Comparison of ENCODE assay signal across 9 mouse cellular contexts in the genomic region with DNA sequence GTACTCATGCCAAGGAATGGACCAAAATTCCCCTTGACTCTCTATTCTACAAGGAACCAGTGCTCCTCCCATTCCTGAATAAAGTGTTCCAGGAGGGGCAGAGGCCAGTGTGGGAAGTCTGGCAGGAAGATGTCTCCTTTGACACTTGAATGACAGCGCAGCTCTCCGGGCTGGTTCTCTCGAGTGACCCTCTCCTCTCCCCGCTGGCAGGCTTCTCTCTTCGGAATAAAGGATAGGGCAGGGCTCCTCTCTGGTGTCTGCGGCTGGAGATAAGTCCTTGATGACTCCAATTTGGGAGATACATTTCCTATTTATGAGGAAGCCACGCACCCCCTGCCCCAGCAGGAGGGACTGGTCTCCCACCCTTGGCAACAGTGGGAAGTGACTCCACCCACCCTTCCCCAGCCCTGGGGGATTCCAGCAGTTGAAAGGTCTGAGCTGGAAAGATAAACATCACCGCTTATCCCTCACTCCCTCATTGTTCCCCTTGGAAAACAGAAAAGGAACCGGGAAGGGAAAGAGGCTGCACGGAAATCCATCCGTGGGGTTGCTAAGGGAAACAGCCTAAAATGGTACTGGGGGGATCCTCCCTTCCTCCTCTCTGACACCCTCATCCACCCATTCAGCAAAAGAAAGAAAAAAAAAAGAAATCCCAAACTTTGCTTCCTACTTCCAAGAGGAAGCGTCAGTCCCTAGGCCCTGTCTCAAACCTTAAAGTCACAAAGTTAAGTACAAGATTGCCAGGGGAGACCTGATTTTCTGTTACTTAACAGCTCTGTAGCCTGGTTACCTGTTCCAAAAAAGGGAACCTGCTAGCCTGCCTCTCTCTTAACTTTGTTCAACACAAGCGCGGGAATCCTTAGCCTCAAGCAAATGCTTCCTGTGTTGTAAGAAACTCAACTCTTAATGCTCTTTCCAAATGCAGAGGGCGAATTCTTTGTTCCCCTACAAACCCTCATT. TPM values are rescaled to one million over a fixed set of nuclear protein-coding genes. Genes with fewer than 3 reads are reported as not detected.
DNase-seq lines count a peak whose midpoint lies in the region; ATAC-seq lines count a peak whose summit lies in the region.
"Had no signal": no experiment of that assay in that cellular context is flagged by ENCODE, and none has a peak within 500 bp of the region (broad histone marks: within the 10 kb centered on the region; RNA-seq: fewer than 3 reads in every experiment).

No protein-coding gene starts in this region.

- no peak overlapping the region for H3K9ac ChIP-seq in hindbrain, embryonic 16.5 days (ENCODE audit: low read depth, low read length)
- 0 out of 2 replicates have a peak overlapping the region, but pooled peaks have one; percentile 5 for H3K9ac ChIP-seq in embryonic facial prominence, embryonic 11.5 days (replicated peaks; ENCODE audit: low read length)
- H3K9ac ChIP-seq in midbrain, embryonic 15.5 days, result no peak overlapping the region

- no peaks in the 10 kb centered on the region for H3K9me3 ChIP-seq in hindbrain, embryonic 10.5 days
- no peaks in the 10 kb centered on the region for H3K9me3 ChIP-seq in hindbrain, embryonic 16.5 days (ENCODE audit: control insufficient read depth, low read length)
- no peaks in the 10 kb centered on the region for H3K9me3 ChIP-seq in embryonic facial prominence, embryonic 11.5 days (replicated peaks; ENCODE audit: control insufficient read depth, low read length)
- H3K9me3 ChIP-seq in midbrain, embryonic 15.5 days, result no peaks in the 10 kb centered on the region

- H3K27me3 ChIP-seq in hindbrain, embryonic 10.5 days (ENCODE audit: insufficient read depth, poor library complexity, severe bottlenecking), result no peaks in the 10 kb centered on the region
- H3K27me3 ChIP-seq in hindbrain, embryonic 16.5 days (replicated peaks; ENCODE audit: control insufficient read depth, insufficient read depth, low read length), result no peaks in the 10 kb centered on the region
- H3K27me3 ChIP-seq in embryonic facial prominence, embryonic 11.5 days (ENCODE audit: control insufficient read depth, insufficient read depth, low read length), result no peaks in the 10 kb centered on the region
- H3K27me3 ChIP-seq in midbrain, embryonic 15.5 days (replicated peaks), result no peaks in the 10 kb centered on the region

- H3K4me2 ChIP-seq in hindbrain, embryonic 16.5 days (ENCODE audit: low read length), result no peak overlapping the region; the same call in 1 of the 2 replicates
- no peak overlapping the region for H3K4me2 ChIP-seq in embryonic facial prominence, embryonic 11.5 days (ENCODE audit: low read depth, low read length)
- H3K4me2 ChIP-seq in midbrain, embryonic 15.5 days, result peak overlapping the region; percentile 1; the same call in 1 of the 2 replicates

- peak overlapping the region; percentile 32 for H3K4me3 ChIP-seq in hindbrain, embryonic 10.5 days
- H3K4me3 ChIP-seq in hindbrain, embryonic 16.5 days (ENCODE audit: low read length), result no peak overlapping the region
- no peak overlapping the region for H3K4me3 ChIP-seq in embryonic facial prominence, embryonic 11.5 days (ENCODE audit: low read depth, low read length)
- no peak overlapping the region for H3K4me3 ChIP-seq in midbrain, embryonic 15.5 days

- peak; percentile 41 for DNase-seq in hindbrain, embryonic 10.5 days (ENCODE audit: low spot score)
- DNase-seq in embryonic facial prominence, embryonic 11.5 days (ENCODE audit: low spot score), result peak; percentile 41
- DNase-seq in heart, postnatal 4 days, result peak; percentile 63
- DNase-seq in liver, result peak; percentile 15
- no peak for DNase-seq in T-cell, adult 2 months (ENCODE audit: low spot score)
- DNase-seq in urinary bladder, postnatal 4 days (ENCODE audit: low spot score in 2 of 2), result no peak

- no peaks in the 10 kb centered on the region for H3K36me3 ChIP-seq in hindbrain, embryonic 10.5 days
- no peaks in the 10 kb centered on the region for H3K36me3 ChIP-seq in hindbrain, embryonic 16.5 days (ENCODE audit: control insufficient read depth, insufficient read depth, low read length)
- H3K36me3 ChIP-seq in embryonic facial prominence, embryonic 11.5 days (replicated peaks; ENCODE audit: control insufficient read depth, insufficient read depth, low read depth, low read length), result no peaks in the 10 kb centered on the region
- no peaks in the 10 kb centered on the region for H3K36me3 ChIP-seq in midbrain, embryonic 15.5 days (replicated peaks)

- ATAC-seq in hindbrain, embryonic 16.5 days, result no peak
- ATAC-seq in embryonic facial prominence, embryonic 11.5 days (replicated peaks; ENCODE audit: insufficient number of reproducible peaks, low FRiP score, low TSS enrichment, low read depth), result no peak
- 0 out of 2 replicates have a peak, but pooled peaks have one; percentile 47 for ATAC-seq in midbrain, embryonic 15.5 days (replicated peaks)

- 12% methylated on average over 15 of the region's 15 CpGs for WGBS in hindbrain, embryonic 10.5 days
- 21% methylated on average over 15 of the region's 15 CpGs for WGBS in hindbrain, embryonic 16.5 days
- WGBS in embryonic facial prominence, embryonic 11.5 days, result 12% methylated on average over 15 of the region's 15 CpGs
- WGBS in midbrain, embryonic 15.5 days, result 9% methylated on average over 15 of the region's 15 CpGs

- peaks cover 55% of the 10 kb centered on the region for H3K4me1 ChIP-seq in hindbrain, embryonic 10.5 days (replicated peaks)
- H3K4me1 ChIP-seq in hindbrain, embryonic 16.5 days (ENCODE audit: control insufficient read depth, insufficient read depth, low read depth, low read length), result peaks cover 10% of the 10 kb centered on the region
- H3K4me1 ChIP-seq in embryonic facial prominence, embryonic 11.5 days (ENCODE audit: control insufficient read depth, insufficient read depth, low read length), result peaks cover 10% of the 10 kb centered on the region
- H3K4me1 ChIP-seq in midbrain, embryonic 15.5 days, result peaks cover 11% of the 10 kb centered on the region; the same call in 1 of the 2 replicates

- H3K27ac ChIP-seq in hindbrain, embryonic 10.5 days, result peak overlapping the region; percentile 82
- no peak overlapping the region for H3K27ac ChIP-seq in hindbrain, embryonic 16.5 days (ENCODE audit: low read depth, low read length)
- H3K27ac ChIP-seq in embryonic facial prominence, embryonic 11.5 days (replicated peaks; ENCODE audit: low read depth, low read length), result peak overlapping the region; percentile 54
- H3K27ac ChIP-seq in midbrain, embryonic 15.5 days, result no peak overlapping the region

RNA-seq across cellular contexts. Expression of a gene that starts 15.7 kb away (rescaled TPM):
- polyA plus RNA-seq in hindbrain, embryonic 10.5 days (2016; fragmentation: Nextera tagmentation; extraction: Ambion mirVana), result 0.24 and 1.5 TPM in 2 replicates
- 1.8 and 2.0 TPM in 2 replicates for polyA plus RNA-seq in hindbrain, embryonic 16.5 days (2015; fragmentation: Nextera tagmentation; extraction: Ambion mirVana)
- polyA plus RNA-seq in embryonic facial prominence, embryonic 11.5 days (2014; fragmentation: Nextera tagmentation; extraction: Ambion mirVana), result 0.41 TPM in 1 of 2 replicates, not detected in the other
- under 1 TPM; 0.52 to 0.65 TPM for total RNA-seq in heart, postnatal 4 days (2021)
- polyA plus RNA-seq in midbrain, embryonic 15.5 days (2015; fragmentation: Nextera tagmentation; extraction: Ambion mirVana), result 1.5 and 2.2 TPM in 2 replicates
- polyA plus RNA-seq: large intestine, adult 2 months had no signal

Comparison
In these comparisons a context has a peak if more than half of its experiments do, and no peak if none do; other contexts are left out.
1. H3K27ac ChIP-seq: peak in hindbrain, embryonic 10.5 days (single experiment) and embryonic facial prominence, embryonic 11.5 days (single experiment); none in hindbrain, embryonic 16.5 days (single experiment) and midbrain, embryonic 15.5 days (single experiment).
2. DNase-seq: peak in hindbrain, embryonic 10.5 days (single experiment), embryonic facial prominence, embryonic 11.5 days (single experiment), heart, postnatal 4 days (single experiment) and liver (single experiment); none in T-cell, adult 2 months (single experiment) and urinary bladder, postnatal 4 days (0 of 2).